In genomic region chr3:25074266-25074665, GRCm38 (mm10) we compare ENCODE assay signal across 23 mouse cellular contexts.
DNase-seq lines count a peak whose midpoint lies in the region; ATAC-seq and TF ChIP-seq lines count a peak whose summit lies in the region.
"Had no signal": no experiment of that assay in that cellular context is flagged by ENCODE, and none has a peak within 500 bp of the region (broad histone marks: within the 10 kb centered on the region; RNA-seq: fewer than 3 reads in every experiment).

No protein-coding gene starts in this region.

- ATAC-seq in midbrain, embryonic 13.5 days = no peak
- no peak for ATAC-seq in embryonic facial prominence, embryonic 15.5 days (ENCODE audit: insufficient number of reproducible peaks, low FRiP score, low TSS enrichment, low read depth)
- ATAC-seq: forebrain, embryonic 16.5 days; liver, postnatal 0 days; midbrain, embryonic 15.5 days had no signal

- intact Hi-C loops in gastrocnemius, adult 2 months (cut with DNase I) = no loop called here

- peak; percentile 1 for DNase-seq in embryo, embryonic 11 days
- DNase-seq in embryo, embryonic 9.5 days (ENCODE audit: extremely low spot score) = no peak
- DNase-seq in midbrain, embryonic 10.5 days (ENCODE audit: low spot score) = no peak
- peak; percentile 72 for DNase-seq in cerebellum, adult 9-10 months
- no peak for DNase-seq in urinary bladder, adult 2 months (ENCODE audit: low spot score)
- DNase-seq in gastrocnemius, adult 2 months = no peak
- DNase-seq: adrenal gland, postnatal 36 days; heart, adult 18-20 months; heart, postnatal 36 days; kidney, adult 18-20 months; kidney, postnatal 10 days; liver; liver, postnatal 0 days; lung, postnatal 10 days; thymus, postnatal 36 days had no signal

- no peak overlapping the region for H3K4me3 ChIP-seq in midbrain, embryonic 10.5 days
- H3K4me3 ChIP-seq in midbrain, embryonic 13.5 days (replicated peaks) = no peak overlapping the region
- H3K4me3 ChIP-seq in embryonic facial prominence, embryonic 15.5 days (replicated peaks) = no peak overlapping the region
- H3K4me3 ChIP-seq in gastrocnemius, adult 2 months = no peak overlapping the region
- H3K4me3 ChIP-seq: erythroblast, embryonic 14.5 days; heart, embryonic 13.5 days; layer of hippocampus, adult 2 months; midbrain, embryonic 15.5 days; neural tube, embryonic 15.5 days had no signal

- no peaks in the 10 kb centered on the region for H3K9me3 ChIP-seq in midbrain, embryonic 10.5 days (replicated peaks)
- H3K9me3 ChIP-seq in midbrain, embryonic 13.5 days = no peaks in the 10 kb centered on the region
- no peaks in the 10 kb centered on the region for H3K9me3 ChIP-seq in embryonic facial prominence, embryonic 15.5 days (replicated peaks)
- H3K9me3 ChIP-seq: heart, embryonic 13.5 days; midbrain, embryonic 15.5 days; neural tube, embryonic 15.5 days had no signal

- H3K36me3 ChIP-seq in midbrain, embryonic 10.5 days = no peaks in the 10 kb centered on the region
- H3K36me3 ChIP-seq in midbrain, embryonic 13.5 days = no peaks in the 10 kb centered on the region
- no peaks in the 10 kb centered on the region for H3K36me3 ChIP-seq in embryonic facial prominence, embryonic 15.5 days
- H3K36me3 ChIP-seq: heart, embryonic 13.5 days; midbrain, embryonic 15.5 days; neural tube, embryonic 15.5 days had no signal

- no peak overlapping the region for H3K4me2 ChIP-seq in midbrain, embryonic 13.5 days (replicated peaks)
- H3K4me2 ChIP-seq in embryonic facial prominence, embryonic 15.5 days (replicated peaks) = 0 out of 2 replicates have a peak overlapping the region, but pooled peaks have one; percentile 12
- H3K4me2 ChIP-seq: heart, embryonic 13.5 days; midbrain, embryonic 15.5 days; neural tube, embryonic 15.5 days had no signal

- H3K27me3 ChIP-seq in midbrain, embryonic 10.5 days (ENCODE audit: low read depth, poor library complexity, severe bottlenecking) = no peaks in the 10 kb centered on the region
- H3K27me3 ChIP-seq in midbrain, embryonic 13.5 days = no peaks in the 10 kb centered on the region
- no peaks in the 10 kb centered on the region for H3K27me3 ChIP-seq in embryonic facial prominence, embryonic 15.5 days
- H3K27me3 ChIP-seq: heart, embryonic 13.5 days; midbrain, embryonic 15.5 days; neural tube, embryonic 15.5 days had no signal

- no peak overlapping the region for H3K9ac ChIP-seq in midbrain, embryonic 13.5 days (replicated peaks)
- no peak overlapping the region for H3K9ac ChIP-seq in embryonic facial prominence, embryonic 15.5 days
- H3K9ac ChIP-seq: heart, embryonic 13.5 days; liver, postnatal 0 days; midbrain, embryonic 15.5 days; neural tube, embryonic 15.5 days had no signal

- 81% methylated on average over 4 of the region's 4 CpGs for WGBS in midbrain, embryonic 10.5 days
- 63% methylated on average over 4 of the region's 4 CpGs for WGBS in midbrain, embryonic 13.5 days
- 65% methylated on average over 4 of the region's 4 CpGs for whole genome bisulfite sequencing in embryonic facial prominence, embryonic 15.5 days

- TF ChIP-seq CTCF in gastrocnemius, adult 2 months (IDR thresholded peaks at IDR 0.05) = no peak

- peaks cover 7% of the 10 kb centered on the region for H3K4me1 ChIP-seq in midbrain, embryonic 10.5 days
- 0 out of 2 replicates have a peak, but pooled peaks cover 7% of the 10 kb centered on the region for H3K4me1 ChIP-seq in midbrain, embryonic 13.5 days (replicated peaks)
- 0 out of 2 replicates have a peak, but pooled peaks cover 3% of the 10 kb centered on the region for H3K4me1 ChIP-seq in embryonic facial prominence, embryonic 15.5 days
- H3K4me1 ChIP-seq: heart, embryonic 13.5 days; midbrain, embryonic 15.5 days; neural tube, embryonic 15.5 days had no signal

- H3K27ac ChIP-seq in midbrain, embryonic 10.5 days (replicated peaks) = peak overlapping the region; percentile 7; the same call in 1 of the 2 replicates
- no peak overlapping the region for H3K27ac ChIP-seq in midbrain, embryonic 13.5 days
- H3K27ac ChIP-seq in embryonic facial prominence, embryonic 15.5 days (replicated peaks) = no peak overlapping the region
- H3K27ac ChIP-seq in gastrocnemius, adult 2 months = no peak overlapping the region
- H3K27ac ChIP-seq: heart, embryonic 13.5 days; layer of hippocampus, adult 2 months; midbrain, embryonic 15.5 days; neural tube, embryonic 15.5 days had no signal

Comparison
In these comparisons a context has a peak if more than half of its experiments do, and no peak if none do; other contexts are left out.
1. DNase-seq: peak in embryo, embryonic 11 days (single experiment) and cerebellum, adult 9-10 months (single experiment); none in embryo, embryonic 9.5 days (single experiment), midbrain, embryonic 10.5 days (single experiment), urinary bladder, adult 2 months (single experiment) and gastrocnemius, adult 2 months (single experiment).